In the genomic region with DNA sequence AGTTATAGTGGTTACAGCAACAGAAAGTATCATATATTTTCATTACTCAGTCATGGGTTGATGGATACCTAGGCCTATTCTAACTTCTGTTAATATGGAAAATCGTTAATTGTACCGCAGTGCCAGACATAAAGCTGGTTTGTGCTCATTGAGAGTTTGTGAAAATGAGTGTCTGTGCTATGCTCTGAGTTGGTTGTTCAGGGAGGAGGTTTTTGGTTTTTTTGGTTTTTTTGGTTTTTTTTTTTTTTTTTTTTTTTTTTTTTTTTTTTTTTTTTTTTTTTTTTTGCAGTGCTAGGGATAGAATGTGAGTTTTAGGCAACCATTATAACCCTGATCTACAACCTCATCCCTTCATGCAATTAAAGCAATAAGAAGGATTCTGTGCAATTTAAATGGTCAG, we compare ENCODE assay signal across 25 mouse cellular contexts. TPM values are rescaled to one million over a fixed set of nuclear protein-coding genes. Genes with fewer than 3 reads are reported as not detected.
"Had no signal": no experiment of that assay in that cellular context is flagged by ENCODE, and none has a peak within 500 bp of the region (broad histone marks: within the 10 kb centered on the region; RNA-seq: fewer than 3 reads in every experiment).

No protein-coding gene starts in this region.

- H3K36me3 ChIP-seq: neural tube, embryonic 13.5 days; neural tube, embryonic 15.5 days; stomach, embryonic 15.5 days had no signal

- H3K4me1 ChIP-seq: neural tube, embryonic 13.5 days; neural tube, embryonic 15.5 days; stomach, embryonic 15.5 days had no signal

- H3K4me2 ChIP-seq: neural tube, embryonic 13.5 days; neural tube, embryonic 15.5 days; stomach, embryonic 15.5 days had no signal

- H3K9me3 ChIP-seq: neural tube, embryonic 13.5 days; neural tube, embryonic 15.5 days; stomach, embryonic 15.5 days had no signal

- DNase-seq: retina, postnatal 1 day; right cerebral cortex, adult 18-20 months; right cerebral cortex, postnatal 14 days; right cerebral cortex, postnatal 25 days; right cerebral cortex, postnatal 4 days; spleen, adult 18-20 months; thymus, adult 18-20 months; thymus, adult 2 months; thymus, postnatal 14 days; thymus, postnatal 25 days; thymus, postnatal 36 days; thymus, postnatal 4 days had no signal

- H3K4me3 ChIP-seq: neural tube, embryonic 13.5 days; neural tube, embryonic 15.5 days; stomach, embryonic 15.5 days had no signal

- H3K9ac ChIP-seq: neural tube, embryonic 13.5 days; neural tube, embryonic 15.5 days; stomach, embryonic 15.5 days had no signal

- H3K27me3 ChIP-seq: neural tube, embryonic 13.5 days; neural tube, embryonic 15.5 days; stomach, embryonic 15.5 days had no signal

- H3K27ac ChIP-seq: neural tube, embryonic 13.5 days; neural tube, embryonic 15.5 days; stomach, embryonic 15.5 days; stomach, postnatal 0 days had no signal

RNA-seq across cellular contexts. Expression of a gene that starts 7.1 kb away (rescaled TPM):
- polyA plus RNA-seq: neural tube, embryonic 13.5 days; neural tube, embryonic 14.5 days; neural tube, embryonic 15.5 days; small intestine, adult 2 months; spleen, adult 2 months; stomach, embryonic 14.5 days; stomach, embryonic 15.5 days; stomach, embryonic 16.5 days; stomach, postnatal 0 days; thymus, adult 2 months; thymus, postnatal 0 days; urinary bladder, adult 2 months had no signal

RNA-seq across cellular contexts. Expression of a gene that starts 25.4 kb away (rescaled TPM):
- total RNA-seq: neutrophil, adult 5-6 weeks had no signal
- polyA plus RNA-seq: neural tube, embryonic 13.5 days; neural tube, embryonic 14.5 days; neural tube, embryonic 15.5 days; small intestine, adult 2 months; spleen, adult 2 months; stomach, embryonic 14.5 days; stomach, embryonic 15.5 days; stomach, embryonic 16.5 days; stomach, postnatal 0 days; thymus, adult 2 months; thymus, postnatal 0 days had no signal

RNA-seq across cellular contexts. Expression of a gene that starts 29.9 kb away (rescaled TPM):
- total RNA-seq: neutrophil, adult 5-6 weeks had no signal
- polyA plus RNA-seq: neural tube, embryonic 13.5 days; neural tube, embryonic 14.5 days; neural tube, embryonic 15.5 days; small intestine, adult 2 months; spleen, adult 2 months; stomach, embryonic 14.5 days; stomach, embryonic 15.5 days; stomach, embryonic 16.5 days; stomach, postnatal 0 days; testis, adult 2 months; thymus, adult 2 months; thymus, postnatal 0 days; urinary bladder, adult 2 months had no signal

RNA-seq across cellular contexts. Expression of a gene that starts 40.2 kb away (rescaled TPM):
- total RNA-seq: neutrophil, adult 5-6 weeks had no signal
- polyA plus RNA-seq: neural tube, embryonic 13.5 days; neural tube, embryonic 14.5 days; neural tube, embryonic 15.5 days; small intestine, adult 2 months; spleen, adult 2 months; stomach, embryonic 14.5 days; stomach, embryonic 15.5 days; stomach, embryonic 16.5 days; stomach, postnatal 0 days; testis, adult 2 months; thymus, adult 2 months; thymus, postnatal 0 days had no signal

RNA-seq across cellular contexts. Expression of a gene that starts 44.9 kb away (rescaled TPM):
- total RNA-seq: neutrophil, adult 5-6 weeks had no signal
- polyA plus RNA-seq: neural tube, embryonic 13.5 days; neural tube, embryonic 14.5 days; neural tube, embryonic 15.5 days; small intestine, adult 2 months; spleen, adult 2 months; stomach, embryonic 14.5 days; stomach, embryonic 15.5 days; stomach, embryonic 16.5 days; stomach, postnatal 0 days; testis, adult 2 months; thymus, postnatal 0 days had no signal
